Mouse (Mus musculus): ENCODE results near the gene Dmrta2.

GRCm38 (mm10) chr4:109975381-109976240, 2.2 kb upstream of the Dmrta2 start:
- TF ChIP-seq FLI1 (IDR thresholded peaks at IDR 0.05; ENCODE audit: low read length) (no peak), GATA1 (IDR thresholded peaks at IDR 0.05; ENCODE audit: borderline replicate concordance, low read length) (no peak)
